Mouse (Mus musculus) G1E (cell line): ENCODE measurements around the gene Heca. TPM values are rescaled to one million over a fixed set of nuclear protein-coding genes. Genes with fewer than 3 reads are reported as not detected.
"Not testable (repeated sequence)": the region's sequence is repeated elsewhere in the genome, so short reads cannot be mapped to it uniquely, and the experiment has no call there.

Source experiments
- ATAC-seq: 2 replicates; pipeline ENCODE4 v1.8.0; 2016; ENCODE audit warnings: mild to moderate bottlenecking; ENCODE audit not compliant: insufficient number of reproducible peaks, poor library complexity, low FRiP score, severe bottlenecking; ENCODE audit errors: extremely low read depth
- DNase-seq: peaks from one replicate; pipeline ENCODE4 v3.0.0; 2012; ENCODE audit warnings: low spot score
- H3K27me3 ChIP-seq: 2 replicates; pipeline ENCODE4 v1.6.1; 2012; ENCODE audit warnings: mild to moderate bottlenecking, low read length, inconsistent platforms; ENCODE audit not compliant: insufficient read depth
- H3K36me3 ChIP-seq: replicated peaks from 2 replicates; pipeline ENCODE3; 2012; ENCODE audit warnings: mild to moderate bottlenecking, inconsistent platforms
- H3K4me1 ChIP-seq: 2 replicates; pipeline ENCODE4 v1.6.1; 2012; ENCODE audit warnings: low read depth, low read length, inconsistent platforms, mixed read lengths; ENCODE audit not compliant: insufficient read depth
- H3K4me3 ChIP-seq: 2 replicates; pipeline ENCODE4 v1.5.1; 2012; ENCODE audit warnings: low read depth, mild to moderate bottlenecking, inconsistent platforms, low read length, moderate library complexity, mixed read lengths
- H3K9me3 ChIP-seq: replicated peaks from 2 replicates; pipeline ENCODE4 v1.6.1; 2012; ENCODE audit warnings: inconsistent platforms
- CTCF ChIP-seq: IDR thresholded peaks from 2 replicates; pipeline ENCODE4 v1.5.1; 2012; ENCODE audit warnings: low read depth, low read length, inconsistent platforms, mixed read lengths
- GATA1 ChIP-seq: IDR thresholded peaks from 2 replicates; pipeline ENCODE4 v1.6.1; 2012; ENCODE audit warnings: borderline replicate concordance, low read length, inconsistent platforms, mixed read lengths
- GATA2 ChIP-seq: IDR thresholded peaks from 2 replicates; pipeline ENCODE4 v1.6.1; 2012; ENCODE audit warnings: low read depth, low read length, inconsistent platforms, borderline replicate concordance
- POLR2AphosphoS5 ChIP-seq: IDR thresholded peaks from 2 replicates; pipeline ENCODE4 v1.6.1; 2012; ENCODE audit warnings: low read depth, low read length, inconsistent platforms; ENCODE audit not compliant: insufficient replicate concordance
- TAL1 ChIP-seq: conservative IDR thresholded peaks from 2 replicates; pipeline ENCODE4 v1.6.1; 2012; ENCODE audit warnings: low read depth, low read length, inconsistent platforms, mixed read lengths
- polyA plus RNA-seq: library from polyadenylated mRNA; stranded (reverse); fragments of >175 nt; gene quantifications from 2 replicates; pipeline ENCODE4 v1.2.3, GENCODE M21; 2012
- total RNA-seq, 2 experiments: library from RNA; stranded (forward) in 1 of 2; stranded (reverse) in 1 of 2; fragments of 200-1000 nt in 1 of 2; fragments of >200 nt in 1 of 2; fragmentation: Nextera tagmentation in 1 of 2; gene quantifications; 2 replicates each; pipeline ENCODE4 v1.2.3; 2014 to 2017

Gene Heca
- total and polyA plus RNA-seq, 3 experiments, result 7.7 to 34.2 (median 27.0) TPM

DNA sequence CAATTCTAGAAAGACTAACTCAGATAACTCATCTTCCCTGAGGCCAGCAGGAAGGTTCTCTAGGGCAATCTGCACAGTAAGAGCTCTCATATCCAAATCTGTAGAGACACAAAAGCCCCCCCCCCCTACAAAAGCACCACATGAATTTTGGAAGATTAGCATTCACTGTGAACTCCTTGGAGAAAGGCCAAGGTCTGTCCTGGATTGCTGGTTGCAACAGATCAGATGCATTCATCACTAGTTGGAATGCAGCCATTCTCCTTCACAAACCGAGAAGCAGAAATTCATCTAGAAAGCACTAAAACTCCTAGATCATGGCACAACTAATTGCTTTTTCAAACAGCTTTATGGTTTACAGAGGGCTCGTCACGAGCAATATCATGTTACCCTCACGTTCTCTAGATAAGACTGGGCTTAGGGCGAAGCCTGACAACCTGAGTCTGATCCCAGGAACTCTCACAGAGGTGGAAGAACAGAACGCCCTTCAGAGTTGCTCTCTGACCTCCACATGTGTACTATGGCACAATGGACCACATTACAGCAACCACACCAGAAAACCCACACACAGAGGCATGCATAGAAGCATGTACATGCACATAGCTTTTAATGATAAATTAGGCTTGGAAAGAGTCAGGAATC lies 17.3 kb downstream of the Heca start:
- H3K27me3 ChIP-seq, result no peaks in the 10 kb centered on the region
- DNase-seq (no peak), ATAC-seq (no peak)
- H3K4me1 ChIP-seq, result no peaks in the 10 kb centered on the region; the same call in 1 of the 2 replicates
- TF ChIP-seq GATA2 (no peak), CTCF (no peak), TAL1 (no peak), GATA1 (no peak), POLR2AphosphoS5 (no peak)
- H3K4me3 ChIP-seq, result no peak overlapping the region
- no peaks in the 10 kb centered on the region for H3K9me3 ChIP-seq
- H3K36me3 ChIP-seq, result peaks cover 3% of the 10 kb centered on the region

DNA sequence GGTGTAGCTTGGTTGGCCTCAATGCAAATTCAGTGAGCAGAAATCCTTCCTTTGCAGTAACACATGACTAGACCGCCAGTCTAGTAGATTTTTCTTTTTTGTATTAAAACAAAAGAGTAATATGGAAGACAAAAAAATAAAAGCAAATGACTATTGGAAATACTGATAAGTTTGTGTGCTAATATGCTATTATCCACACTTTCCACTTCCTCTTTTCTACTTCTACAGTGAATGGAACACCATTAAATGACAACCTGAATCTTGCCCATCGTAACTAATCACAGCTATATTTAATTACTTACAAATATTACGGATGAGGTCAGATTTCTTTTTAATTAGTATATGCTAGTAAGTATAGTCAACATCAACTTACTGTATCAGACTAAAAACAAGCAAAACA lies 22.7 kb downstream of the Heca start:
- Histone ChIP-seq H3K9me3 (no peaks in the 10 kb centered on the region), H3K36me3 (peaks cover 3% of the 10 kb centered on the region), H3K4me1 (no peaks in the 10 kb centered on the region), H3K27me3 (no peaks in the 10 kb centered on the region), H3K4me3 (no peak overlapping the region)
- DNase-seq (no peak), ATAC-seq (no peak)
- TF ChIP-seq TAL1 (no peak), GATA2 (no peak), GATA1 (no peak), CTCF (no peak), POLR2AphosphoS5 (no peak)

DNA sequence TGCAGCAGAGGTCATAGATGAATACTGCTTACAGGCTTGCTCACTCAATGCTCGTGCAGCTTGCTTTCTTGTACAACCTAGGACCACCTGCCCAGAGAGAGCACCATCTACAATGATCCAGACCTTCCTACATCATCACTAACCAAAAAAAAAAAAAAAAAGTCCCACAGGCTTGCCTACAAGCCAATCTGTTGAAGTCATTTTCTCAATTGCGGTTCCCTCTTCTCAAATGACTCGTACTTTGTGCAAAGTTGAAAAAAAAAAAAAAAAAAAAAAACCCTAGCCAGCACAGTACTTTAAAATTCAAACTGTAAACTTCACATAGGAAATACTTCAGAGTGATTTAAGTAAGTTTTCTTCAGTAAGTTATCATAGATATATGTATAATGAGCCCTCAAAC lies 23.7 kb downstream of the Heca start:
- no peak for ATAC-seq
- H3K36me3 ChIP-seq, result peaks cover 3% of the 10 kb centered on the region
- no peaks in the 10 kb centered on the region for H3K4me1 ChIP-seq
- DNase-seq, result no peak
- no peaks in the 10 kb centered on the region for H3K27me3 ChIP-seq
- no peaks in the 10 kb centered on the region for H3K9me3 ChIP-seq
- no peak for TF ChIP-seq GATA1
- no peak overlapping the region for H3K4me3 ChIP-seq

DNA sequence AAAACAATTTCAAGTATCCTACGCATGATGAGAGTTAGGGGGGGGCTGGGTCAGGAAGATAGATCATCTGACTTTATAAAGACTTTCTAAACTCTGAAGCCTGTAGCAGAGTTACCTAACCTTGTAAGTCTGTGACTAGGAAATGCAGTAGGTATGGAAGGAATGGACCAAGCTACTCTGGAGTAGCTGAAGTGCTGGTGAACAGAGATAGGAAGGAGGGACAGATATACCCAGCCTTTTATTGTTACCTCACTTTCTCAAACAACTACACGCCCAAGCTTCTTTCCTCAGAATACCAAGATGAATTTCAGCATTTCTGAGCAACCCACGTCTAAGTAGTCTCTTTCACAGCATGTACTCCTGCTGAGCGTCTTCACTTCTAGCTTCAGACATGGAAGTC lies 26.5 kb downstream of the Heca start:
- TF ChIP-seq GATA1, result no peak
- no peak for TF ChIP-seq GATA2
- no peak for TF ChIP-seq POLR2AphosphoS5
- no peak for TF ChIP-seq TAL1
- TF ChIP-seq CTCF, result no peak
- no peak for ATAC-seq
- no peaks in the 10 kb centered on the region for H3K27me3 ChIP-seq
- H3K36me3 ChIP-seq, result peaks cover 5% of the 10 kb centered on the region
- H3K9me3 ChIP-seq, result no peaks in the 10 kb centered on the region
- no peaks in the 10 kb centered on the region for H3K4me1 ChIP-seq
- no peak overlapping the region for H3K4me3 ChIP-seq
- no peak for DNase-seq

DNA sequence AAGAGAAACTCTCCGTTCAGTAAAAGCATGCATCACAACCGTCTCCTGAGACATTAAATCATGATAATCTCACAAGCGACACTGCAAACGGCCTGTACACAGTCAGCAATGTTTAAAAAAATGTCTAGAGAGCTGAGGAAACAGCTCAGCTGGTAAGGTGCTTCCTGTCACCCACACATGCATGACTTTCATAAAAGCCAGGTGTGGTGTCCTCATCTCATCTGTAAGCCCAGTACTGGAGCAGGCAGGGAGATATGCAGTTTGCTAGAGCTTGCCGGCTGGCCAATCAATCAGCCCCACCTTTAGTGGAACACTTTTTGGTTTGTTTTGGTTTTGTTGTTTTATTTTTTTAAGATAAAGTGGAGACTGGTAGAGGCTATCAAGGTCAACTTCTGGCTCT lies 27.9 kb downstream of the Heca start:
- Histone ChIP-seq H3K27me3 (no peaks in the 10 kb centered on the region), H3K4me1 (no peaks in the 10 kb centered on the region), H3K4me3 (no peak overlapping the region), H3K36me3 (peaks cover 15% of the 10 kb centered on the region), H3K9me3 (no peaks in the 10 kb centered on the region)
- DNase-seq (no peak), ATAC-seq (no peak)
- no peak for TF ChIP-seq POLR2AphosphoS5

DNA sequence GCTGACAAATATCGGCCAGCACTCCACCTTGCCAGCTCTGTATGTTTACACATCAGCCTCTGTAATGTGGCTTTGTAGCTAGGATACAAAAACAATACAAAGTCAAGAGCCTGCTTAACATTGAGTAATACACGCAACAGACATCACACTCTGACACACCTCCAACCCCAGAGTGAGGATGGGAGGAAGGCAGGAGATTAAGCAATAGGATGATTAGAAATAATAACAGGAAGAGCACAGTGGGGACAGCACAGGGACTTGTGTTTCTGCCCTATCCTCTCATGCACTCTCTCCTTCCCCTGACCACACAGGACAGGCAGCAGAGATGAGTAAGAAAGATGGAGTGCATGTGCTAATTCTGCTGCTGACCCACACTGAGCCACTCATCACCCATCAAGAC lies 28.8 kb downstream of the Heca start:
- TF ChIP-seq TAL1, result no peak
- TF ChIP-seq GATA2, result no peak
- no peak for TF ChIP-seq POLR2AphosphoS5
- TF ChIP-seq GATA1, result no peak
- no peak for TF ChIP-seq CTCF
- Histone ChIP-seq H3K36me3 (peaks cover 18% of the 10 kb centered on the region), H3K27me3 (no peaks in the 10 kb centered on the region), H3K9me3 (no peaks in the 10 kb centered on the region), H3K4me3 (no peak overlapping the region), H3K4me1 (no peaks in the 10 kb centered on the region)
- ATAC-seq (no peak), DNase-seq (no peak)

DNA sequence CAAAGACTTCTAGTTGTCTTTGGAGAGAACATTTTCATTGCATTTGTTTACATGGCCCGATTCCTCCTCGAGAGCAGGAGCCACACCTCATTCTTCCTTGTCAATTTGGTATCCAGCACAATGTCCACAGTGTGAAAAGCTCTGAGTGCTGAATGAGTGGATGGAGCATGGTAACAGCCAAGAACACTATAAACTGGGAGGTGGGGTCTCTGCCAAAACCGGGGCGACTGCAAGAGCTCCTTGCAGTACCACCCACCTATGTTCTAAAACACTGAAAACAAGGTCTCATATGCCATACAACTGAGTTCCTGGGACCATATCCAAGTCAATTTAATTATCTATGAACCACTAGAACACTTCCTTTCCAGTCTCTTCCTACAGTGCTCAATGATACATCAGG lies 39.1 kb downstream of the Heca start:
- H3K36me3 ChIP-seq, result peaks cover 11% of the 10 kb centered on the region
- H3K4me3 ChIP-seq, result no peak overlapping the region
- TF ChIP-seq CTCF (no peak), GATA1 (no peak), POLR2AphosphoS5 (no peak), TAL1 (no peak), GATA2 (no peak)
- H3K9me3 ChIP-seq, result no peaks in the 10 kb centered on the region
- no peaks in the 10 kb centered on the region for H3K27me3 ChIP-seq
- H3K4me1 ChIP-seq, result no peaks in the 10 kb centered on the region
- no peak for ATAC-seq
- DNase-seq, result no peak

DNA sequence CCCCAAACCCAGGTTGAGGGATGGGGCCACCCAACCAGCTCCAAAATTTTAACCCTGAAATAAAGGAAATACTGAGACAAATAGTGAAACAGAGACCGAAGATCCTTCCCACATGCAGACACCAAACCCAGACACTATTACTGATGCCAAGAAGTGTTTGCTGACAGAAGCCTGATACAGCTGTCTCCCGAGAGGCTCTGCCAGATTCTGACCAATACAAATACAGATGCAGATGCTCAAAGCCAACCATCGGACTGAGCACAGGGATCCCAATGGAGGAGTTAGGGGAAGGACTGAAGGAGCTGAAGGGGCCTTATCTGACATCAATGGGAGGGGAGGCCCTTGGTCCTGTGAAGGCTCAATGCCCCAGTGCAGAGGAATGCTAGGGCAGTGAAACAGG lies 41.5 kb downstream of the Heca start:
- H3K9me3 ChIP-seq, result not testable (repeated sequence)

More for the DNA sequence above, 41.5 kb downstream of the Heca start:
- not testable (repeated sequence) for H3K27me3 ChIP-seq, H3K4me1 ChIP-seq, DNase-seq, ATAC-seq, H3K4me3 ChIP-seq
- H3K36me3 ChIP-seq, result peaks cover 19% of the 10 kb centered on the region
